Mouse (Mus musculus): Measurements from ENCODE around the gene Fsd1.
A peak's percentile ranks its signal among the peaks of the same experiment; 100 is the strongest.

Gene Fsd1

GRCm38 (mm10) chr17:56010255-56010654 is 23.9 kb downstream of the Fsd1 start:
- DNase-seq, result no peak

GRCm38 (mm10) chr17:56010681-56011080 is 24.4 kb downstream of the Fsd1 start:
- peak; percentile 86 for DNase-seq

- DNase-seq, result no peak
Measured at GRCm38 (mm10) chr17:56011441-56011840, 25.1 kb downstream of the Fsd1 start.

GRCm38 (mm10) chr17:56015293-56015692 is 29.0 kb downstream of the Fsd1 start:
- DNase-seq, result no peak

- DNase-seq, result no peak
Measured at GRCm38 (mm10) chr17:56016382-56016781, 30.1 kb downstream of the Fsd1 start.

- no peak for DNase-seq
Measured at GRCm38 (mm10) chr17:56016793-56017785, 30.8 kb downstream of the Fsd1 start.

- DNase-seq, result no peak
Measured at GRCm38 (mm10) chr17:56017848-56018247, 31.5 kb downstream of the Fsd1 start.

GRCm38 (mm10) chr17:56018347-56019131 is 32.2 kb downstream of the Fsd1 start:
- peak; percentile 49 for DNase-seq

GRCm38 (mm10) chr17:56020400-56021084 is 34.2 kb downstream of the Fsd1 start:
- no peak for DNase-seq

- no peak for DNase-seq
Measured at GRCm38 (mm10) chr17:56021161-56021910, 35.0 kb downstream of the Fsd1 start.

GRCm38 (mm10) chr17:56022131-56022988 is 36.1 kb downstream of the Fsd1 start:
- DNase-seq, result no peak

- DNase-seq, result no peak
Measured at GRCm38 (mm10) chr17:56022989-56023290, 36.6 kb downstream of the Fsd1 start.

GRCm38 (mm10) chr17:56023386-56023785 is 37.1 kb downstream of the Fsd1 start:
- DNase-seq, result peak; percentile 46

GRCm38 (mm10) chr17:56024476-56024875 is 38.2 kb downstream of the Fsd1 start:
- no peak for DNase-seq

- DNase-seq, result no peak
Measured at GRCm38 (mm10) chr17:56024931-56025330, 38.6 kb downstream of the Fsd1 start.

- no peak for DNase-seq
Measured at GRCm38 (mm10) chr17:56026303-56026702, 40.0 kb downstream of the Fsd1 start.

GRCm38 (mm10) chr17:56026881-56027280 is 40.6 kb downstream of the Fsd1 start:
- no peak for DNase-seq

GRCm38 (mm10) chr17:56027801-56028441 is 41.6 kb downstream of the Fsd1 start:
- DNase-seq, result no peak

- DNase-seq, result no peak
Measured at GRCm38 (mm10) chr17:56030238-56030870, 44.0 kb downstream of the Fsd1 start.

- peak; percentile 32 for DNase-seq
Measured at GRCm38 (mm10) chr17:56030919-56031318, 44.6 kb downstream of the Fsd1 start.

Measured in lung, postnatal 14 days (tissue).